Mouse (Mus musculus) G1E (cell line): ENCODE data around the gene Gjb5.

ENCODE experiments used
- CTCF ChIP-seq: IDR thresholded peaks from 2 replicates; pipeline ENCODE4 v1.5.1; 2012; ENCODE audit warnings: low read depth, low read length, inconsistent platforms, mixed read lengths
- GATA1 ChIP-seq: IDR thresholded peaks from 2 replicates; pipeline ENCODE4 v1.6.1; 2012; ENCODE audit warnings: borderline replicate concordance, low read length, inconsistent platforms, mixed read lengths
- POLR2AphosphoS5 ChIP-seq: IDR thresholded peaks from 2 replicates; pipeline ENCODE4 v1.6.1; 2012; ENCODE audit warnings: low read depth, low read length, inconsistent platforms; ENCODE audit not compliant: insufficient replicate concordance

- TF ChIP-seq CTCF = no peak
- TF ChIP-seq GATA1 = no peak
- TF ChIP-seq POLR2AphosphoS5 = no peak
These were observed 40.8 kb downstream of the Gjb5 start for GRCm38 (mm10) chr4:127317143-127317542.
